Mouse (Mus musculus) heart, adult 2 months (tissue): ENCODE measurements around the gene Pitpnc1.

ENCODE experiments used
- CTCF ChIP-seq: fragments of 200-600 bp; IDR thresholded peaks from 2 replicates; pipeline ENCODE4 v1.8.1; 2022; ENCODE audit warnings: antibody characterized with exemption, mild to moderate bottlenecking, moderate library complexity
- POLR2A ChIP-seq: fragments of 200-500 bp; IDR thresholded peaks from 2 replicates; pipeline ENCODE4 v1.6.1; 2011; ENCODE audit warnings: mild to moderate bottlenecking, low read depth, low read length, control low read depth; ENCODE audit not compliant: insufficient read depth

GRCm38 (mm10) chr11:107400005-107400404 lies 70.5 kb downstream of the Pitpnc1 start:
- TF ChIP-seq CTCF (no peak), POLR2A (no peak)
